Mouse (Mus musculus) adrenal gland, adult 8-10 months (tissue): ENCODE results near the gene Ciao2a. TPM values are rescaled to one million over a fixed set of nuclear protein-coding genes. Genes with fewer than 3 reads are reported as not detected.

Experiments used
- DNase-seq: peaks from one replicate; pipeline ENCODE4 v3.0.0; 2022
- total RNA-seq, 4 experiments: library from RNA; stranded (reverse); gene quantifications; 2 replicates each; pipeline ENCODE4 v1.2.4; 2022

Gene Ciao2a
- total RNA-seq, 4 experiments from 2014 or later, result 63.2 to 79.3 (median 71.1) TPM

- no peak for DNase-seq
These were observed 5.5 kb upstream of the Ciao2a start for GRCm38 (mm10) chr9:66120945-66121344.

- DNase-seq, result no peak
These were observed 5.0 kb upstream of the Ciao2a start for GRCm38 (mm10) chr9:66121421-66121820.

DNA sequence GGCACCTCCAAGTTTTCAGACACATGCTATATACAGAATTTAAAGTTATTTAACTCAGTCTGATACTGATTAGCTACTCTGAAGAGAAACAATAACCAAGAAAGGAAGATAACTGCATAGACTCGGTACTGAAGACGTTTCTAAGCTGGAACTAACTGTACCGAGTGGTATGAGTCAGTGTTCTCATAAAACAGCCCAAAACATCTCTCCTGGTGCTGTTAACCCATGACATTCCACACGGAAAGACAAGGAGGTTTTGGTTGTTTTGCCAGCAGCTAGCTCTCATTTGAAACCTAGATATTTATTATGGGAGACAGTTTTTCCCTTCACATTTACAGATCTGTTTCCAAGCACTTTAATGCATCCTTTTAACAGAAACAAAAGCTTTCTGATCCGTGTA lies 2.8 kb upstream of the Ciao2a start:
- DNase-seq, result no peak

DNA sequence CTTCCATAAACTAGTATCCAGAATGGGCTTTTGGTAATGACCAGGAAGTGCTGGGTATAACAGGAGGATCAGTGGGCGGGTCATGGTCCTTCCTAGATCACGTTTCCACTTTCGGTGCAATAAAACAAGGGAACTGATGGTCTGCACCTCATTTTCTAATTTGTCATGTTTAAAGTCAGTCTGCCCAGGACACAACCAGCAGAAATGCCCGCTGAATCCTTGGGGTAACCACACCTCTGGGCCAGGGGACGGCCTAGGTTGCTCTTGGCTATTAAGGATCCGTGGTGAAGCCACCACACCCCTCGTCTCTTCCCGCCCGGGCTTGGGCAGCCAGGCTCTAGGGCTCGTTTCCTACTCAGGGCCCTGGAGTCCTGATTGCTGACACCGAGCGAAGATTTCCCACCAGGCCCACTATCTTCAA lies 2.3 kb upstream of the Ciao2a start:
- peak; percentile 21 for DNase-seq

DNA sequence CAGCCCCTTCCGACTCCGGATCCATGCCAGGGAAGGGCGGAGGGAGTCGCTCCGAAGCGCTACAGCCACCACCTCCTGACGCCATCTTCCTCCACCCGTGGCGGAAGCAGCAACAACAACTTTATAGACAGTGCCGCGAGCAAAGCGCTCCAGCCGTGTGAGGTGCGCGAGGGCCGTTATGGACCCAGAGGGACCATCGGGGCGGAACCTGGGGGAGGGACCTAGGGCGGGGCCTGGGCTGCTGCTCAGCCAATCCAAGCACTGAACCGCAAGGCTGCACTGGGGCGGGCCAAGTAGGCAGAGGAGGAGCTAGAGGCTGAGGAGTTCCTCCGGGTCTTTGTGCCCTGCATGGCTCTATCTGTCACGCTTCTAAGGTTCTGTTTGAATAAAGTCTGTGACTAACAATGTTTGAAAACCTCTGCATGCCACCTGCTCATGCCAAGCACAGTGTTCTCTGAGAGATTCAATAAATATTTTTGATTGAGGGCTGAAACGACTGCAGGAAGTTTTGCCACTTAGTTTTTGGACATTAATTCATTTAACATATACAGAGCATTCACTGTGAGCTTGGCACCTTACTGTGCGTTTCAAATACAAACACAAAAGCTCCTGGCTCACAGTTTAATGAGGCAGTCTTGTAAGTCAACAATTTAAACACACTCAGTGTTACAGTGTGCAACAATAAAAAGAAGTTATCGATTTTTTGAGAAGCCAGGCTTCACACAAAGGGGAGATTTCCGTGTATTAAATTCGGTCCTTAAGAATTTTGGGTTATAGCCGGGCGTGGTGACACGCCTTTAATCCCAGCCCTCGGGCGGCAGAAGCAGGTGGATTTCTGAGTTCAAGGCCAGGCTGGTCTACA lies 1.5 kb upstream of the Ciao2a start:
- peak; percentile 98 for DNase-seq

GRCm38 (mm10) chr9:66125543-66126455 lies 612 bp upstream of the Ciao2a start:
- no peak for DNase-seq

DNA sequence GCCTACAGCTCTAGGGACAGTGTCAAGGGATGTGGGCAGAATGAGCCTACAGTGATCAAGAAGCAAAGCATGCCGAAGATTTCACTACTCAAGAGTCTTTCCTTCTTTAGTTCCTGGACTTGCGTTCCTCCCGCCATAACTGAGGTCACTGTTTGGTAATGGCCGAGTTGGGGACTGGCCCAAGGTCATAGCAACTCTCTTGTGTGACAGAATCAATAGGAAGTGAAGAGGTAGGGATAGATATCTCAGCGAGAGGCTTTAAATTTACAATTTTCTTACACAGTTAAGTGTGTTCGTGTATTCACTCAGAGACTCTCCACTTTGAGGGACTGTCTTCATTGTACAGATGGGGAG lies 759 bp downstream of the Ciao2a start:
- peak; percentile 45 for DNase-seq

GRCm38 (mm10) chr9:66127884-66128283 lies 1.5 kb downstream of the Ciao2a start:
- DNase-seq, result no peak

GRCm38 (mm10) chr9:66131466-66131865 lies 5.1 kb downstream of the Ciao2a start:
- no peak for DNase-seq

GRCm38 (mm10) chr9:66135967-66136366 lies 9.6 kb downstream of the Ciao2a start:
- no peak for DNase-seq

- DNase-seq, result peak; percentile 69
These were observed 11.8 kb downstream of the Ciao2a start for GRCm38 (mm10) chr9:66138193-66138592.

DNA sequence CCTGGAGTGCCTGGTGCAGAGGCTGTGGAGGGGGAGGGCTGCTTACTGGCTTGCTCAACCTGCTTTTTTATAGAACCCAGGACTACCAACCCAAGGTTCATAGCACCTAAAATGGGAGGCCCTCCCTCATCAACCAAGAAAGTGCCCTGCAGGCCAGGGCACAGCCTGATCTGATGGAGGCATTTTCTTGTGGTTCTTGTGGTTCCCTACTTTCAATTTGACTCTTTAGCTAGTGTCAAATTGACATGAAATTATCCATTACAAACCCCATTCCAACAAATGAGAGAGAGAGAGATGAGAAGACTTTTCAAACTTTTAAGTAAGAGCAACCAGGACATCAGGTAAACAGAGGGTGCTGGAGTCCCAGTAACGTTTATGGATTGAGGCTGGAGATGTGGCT lies 15.9 kb downstream of the Ciao2a start:
- no peak for DNase-seq

DNA sequence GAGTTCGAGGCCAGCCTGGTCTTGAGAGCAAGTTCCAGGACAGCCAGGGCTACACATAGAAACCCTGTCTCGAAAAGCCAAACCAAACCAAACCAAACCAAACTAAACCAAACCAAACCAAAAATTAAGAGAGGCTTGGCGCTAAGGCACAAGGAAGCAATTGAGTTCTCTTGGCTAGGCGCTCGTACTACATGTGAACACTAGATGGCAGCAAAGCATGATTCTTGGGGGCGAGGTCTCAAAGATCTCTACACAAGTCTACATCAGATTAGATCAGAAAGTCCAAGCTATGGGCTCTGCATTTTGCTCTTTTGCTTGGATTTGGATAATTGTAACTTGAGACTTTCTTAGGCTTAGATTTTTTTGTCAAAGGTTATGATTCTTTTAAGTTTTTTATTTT lies 17.8 kb downstream of the Ciao2a start:
- peak; percentile 48 for DNase-seq

- no peak for DNase-seq
These were observed 19.7 kb downstream of the Ciao2a start for GRCm38 (mm10) chr9:66146141-66146540.

- DNase-seq, result no peak
These were observed 25.6 kb downstream of the Ciao2a start for GRCm38 (mm10) chr9:66152011-66152410.

DNA sequence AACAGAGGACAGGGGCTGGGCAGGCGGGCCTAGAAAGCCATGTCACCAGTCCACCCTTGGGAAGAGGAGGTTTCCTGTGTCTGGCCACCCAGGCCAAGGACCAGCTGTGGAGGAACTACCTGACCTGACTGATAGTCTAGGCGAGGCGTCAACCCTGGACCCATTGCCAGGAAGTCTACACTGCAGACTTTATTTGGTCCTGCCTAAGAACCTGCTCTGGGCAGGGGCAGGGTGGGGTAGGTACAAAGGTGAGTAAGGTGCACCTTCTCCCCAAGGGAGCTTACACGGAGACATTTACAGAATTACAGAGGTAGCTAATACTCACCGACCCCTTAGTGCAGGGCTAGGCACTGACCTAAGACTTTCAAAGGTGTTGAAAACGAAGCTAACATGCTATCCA lies 27.2 kb downstream of the Ciao2a start:
- no peak for DNase-seq

- DNase-seq, result no peak
These were observed 27.6 kb downstream of the Ciao2a start for GRCm38 (mm10) chr9:66154013-66154412.

- DNase-seq, result no peak
These were observed 29.1 kb downstream of the Ciao2a start for GRCm38 (mm10) chr9:66155534-66155933.

- peak; percentile 67 for DNase-seq
These were observed 31.8 kb downstream of the Ciao2a start, which contains the start of gene Dapk2 for GRCm38 (mm10) chr9:66157958-66158830. Gene Dapk2, plus strand, starts transcription at chr9:66158223.

DNA sequence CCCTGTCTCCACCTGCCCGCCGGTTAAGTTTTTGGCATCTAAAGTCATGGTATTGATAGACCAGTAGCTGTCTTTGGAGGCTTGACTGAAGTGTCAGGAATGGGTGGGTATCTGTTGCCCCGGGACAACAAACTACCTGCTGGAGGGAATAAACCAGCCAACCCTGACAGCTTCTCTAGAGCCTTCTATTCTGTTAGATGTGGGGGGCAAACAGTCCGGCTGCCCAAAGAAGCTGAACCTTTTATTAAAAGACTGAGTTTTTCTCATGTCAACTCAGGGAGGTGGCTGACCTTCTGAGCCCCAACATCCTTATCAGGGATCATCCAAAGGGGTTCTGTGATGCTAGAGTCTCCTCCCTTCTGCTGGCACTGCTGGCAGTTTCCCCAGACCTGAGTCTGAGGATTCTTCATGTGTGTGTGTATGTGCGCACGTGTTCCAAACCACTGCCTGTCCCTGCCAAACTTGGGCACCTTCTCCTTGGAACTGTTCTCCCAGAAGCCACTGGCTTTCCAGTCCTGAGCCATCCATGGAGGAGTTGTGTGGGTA lies 32.5 kb downstream of the Ciao2a start:
- no peak for DNase-seq

DNA sequence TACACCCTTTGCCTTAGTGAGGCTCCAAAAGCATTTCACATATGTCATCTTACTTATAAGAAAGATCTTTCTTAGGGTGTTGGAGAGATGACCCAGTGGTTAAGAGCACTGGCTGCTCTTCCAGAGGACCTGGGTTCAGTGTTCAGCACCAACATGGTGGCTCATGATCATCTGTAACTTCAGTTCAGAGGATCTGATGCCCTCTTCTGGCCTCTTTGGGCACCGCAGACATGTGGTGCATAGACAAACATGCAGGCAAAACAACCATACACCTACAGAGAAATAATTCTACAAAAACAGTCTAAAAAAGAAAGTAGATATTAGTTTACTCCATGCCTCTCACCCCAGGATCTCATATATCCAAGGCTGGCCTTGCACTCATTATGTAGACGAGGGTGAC lies 33.7 kb downstream of the Ciao2a start:
- DNase-seq, result no peak

DNA sequence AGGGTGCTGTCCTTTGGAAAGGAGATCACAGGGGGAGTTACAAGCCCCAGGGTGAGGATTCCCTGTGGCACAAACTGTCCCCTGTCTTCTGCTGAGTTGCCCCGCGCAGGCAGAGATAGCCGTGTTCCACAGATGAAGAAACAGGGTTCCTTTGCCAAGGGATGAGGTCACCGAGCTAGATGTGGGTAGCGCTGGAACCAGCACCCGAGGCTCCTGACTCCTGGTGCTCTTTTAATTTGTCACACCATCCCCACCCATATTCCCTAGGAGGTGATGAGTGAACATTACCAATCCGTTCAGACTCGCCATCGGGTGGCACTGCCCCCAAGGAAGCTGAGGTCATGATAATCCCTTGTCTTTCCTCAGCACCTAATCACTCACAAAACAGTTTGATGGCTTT lies 36.6 kb downstream of the Ciao2a start:
- no peak for DNase-seq
